Mouse (Mus musculus) lung, postnatal 0 days (tissue): ENCODE measurements around the gene Cmas. TPM values are rescaled to one million over a fixed set of nuclear protein-coding genes. Genes with fewer than 3 reads are reported as not detected.

Experiments
- ATAC-seq: fragments of 200-750 bp; cut with Nextera tagmentation; 2 replicates; pipeline ENCODE4 v1.8.0; 2017; ENCODE audit warnings: moderate library complexity
- DNase-seq: peaks from one replicate; pipeline ENCODE4 v3.0.0-alpha.2; 2016; ENCODE audit warnings: low spot score
- H3K27ac ChIP-seq: fragments of 300-500 bp; sonication (generic); 2 replicates; pipeline ENCODE4 v1.5.1; 2014; ENCODE audit warnings: antibody characterized with exemption, mild to moderate bottlenecking, low read length, mixed read lengths
- H3K27me3 ChIP-seq: fragments of 300-500 bp; sonication (generic); replicated peaks from 2 replicates; pipeline ENCODE4 v1.6.1; 2014; ENCODE audit warnings: low read length, mixed read lengths; ENCODE audit not compliant: insufficient read depth
- H3K36me3 ChIP-seq: fragments of 300-500 bp; sonication (generic); 2 replicates; pipeline ENCODE4 v1.6.1; 2014; ENCODE audit warnings: low read length, mixed read lengths; ENCODE audit not compliant: insufficient read depth
- H3K4me1 ChIP-seq: fragments of 300-500 bp; sonication (generic); 2 replicates; pipeline ENCODE4 v1.6.1; 2014; ENCODE audit warnings: antibody characterized with exemption, low read depth, low read length, mixed read lengths; ENCODE audit not compliant: insufficient read depth
- H3K4me2 ChIP-seq: fragments of 300-500 bp; sonication (generic); replicated peaks from 2 replicates; pipeline ENCODE4 v1.6.1; 2014; ENCODE audit warnings: low read depth, mild to moderate bottlenecking, low read length, moderate library complexity, mixed read lengths
- H3K4me3 ChIP-seq: fragments of 300-500 bp; sonication (generic); 2 replicates; pipeline ENCODE4 v1.5.1; 2014; ENCODE audit warnings: low read depth, low read length
- H3K9ac ChIP-seq: fragments of 300-500 bp; sonication (generic); replicated peaks from 2 replicates; pipeline ENCODE4 v1.6.1; 2014; ENCODE audit warnings: low read depth, mild to moderate bottlenecking
- H3K9me3 ChIP-seq: fragments of 300-500 bp; sonication (generic); 2 replicates; pipeline ENCODE4 v1.6.1; 2016; ENCODE audit warnings: low read length, mixed read lengths
- CTCF ChIP-seq: IDR thresholded peaks from 2 replicates; pipeline ENCODE4 v1.5.1; 2016; ENCODE audit warnings: antibody characterized with exemption, mild to moderate bottlenecking
- EP300 ChIP-seq: IDR thresholded peaks from 2 replicates; pipeline ENCODE4 v1.6.1; 2016; ENCODE audit warnings: antibody characterized with exemption, mild to moderate bottlenecking, control low read depth
- WGBS: fragments of 180-500 bp; shearing (Covaris S2); extraction: QIAGEN DNeasy Blood & Tissue Kit; methylation state at CpG from one replicate; pipeline ENCODE4 v1.1.7; 2014; 5-methylcytosine and 5-hydroxymethylcytosine counted together
- polyA plus RNA-seq: library from polyadenylated mRNA; unstranded; fragments of >200 nt; fragmentation: Nextera tagmentation; extraction: Ambion mirVana; gene quantifications from 2 replicates; pipeline ENCODE4 v1.2.1, GENCODE M21; 2015

Cmas gene
- polyA plus RNA-seq, 1 experiment from 2014 or later: 53.5 TPM

- Histone ChIP-seq H3K4me1 (peaks cover 12% of the 10 kb centered on the region; the same call in 1 of the 2 replicates), H3K27me3 (no peaks in the 10 kb centered on the region), H3K9ac (no peak overlapping the region), H3K27ac (no peak overlapping the region), H3K4me3 (no peak overlapping the region), H3K4me2 (no peak overlapping the region), H3K9me3 (no peaks in the 10 kb centered on the region), H3K36me3 (no peaks in the 10 kb centered on the region)
- TF ChIP-seq EP300 (no peak), CTCF (no peak)
- no peak for ATAC-seq
- 93% methylated on average over 6 of the region's 6 CpGs for WGBS
- no peak for DNase-seq
Observed at GRCm38 (mm10) chr6:142758562-142758961, 2.1 kb downstream of the Cmas start.

GRCm38 (mm10) chr6:142759633-142760032 is 3.1 kb downstream of the Cmas start:
- ATAC-seq (no peak), DNase-seq (no peak)
- Histone ChIP-seq H3K27me3 (no peaks in the 10 kb centered on the region), H3K4me3 (no peak overlapping the region), H3K9me3 (no peaks in the 10 kb centered on the region), H3K9ac (no peak overlapping the region), H3K4me2 (no peak overlapping the region), H3K36me3 (peaks cover 4% of the 10 kb centered on the region; the same call in 1 of the 2 replicates), H3K27ac (no peak overlapping the region), H3K4me1 (peaks cover 9% of the 10 kb centered on the region; the same call in 1 of the 2 replicates)
- WGBS: 66% methylated on average over 2 of the region's 2 CpGs
- TF ChIP-seq EP300 (no peak), CTCF (no peak)

- ATAC-seq (peak; percentile 88), DNase-seq (peak; percentile 55)
- Histone ChIP-seq H3K9me3 (no peaks in the 10 kb centered on the region), H3K4me1 (no peaks in the 10 kb centered on the region), H3K4me2 (no peak overlapping the region), H3K27ac (no peak overlapping the region), H3K36me3 (peaks cover 12% of the 10 kb centered on the region; the same call in 1 of the 2 replicates), H3K9ac (no peak overlapping the region), H3K27me3 (no peaks in the 10 kb centered on the region), H3K4me3 (no peak overlapping the region)
- no peak for TF ChIP-seq CTCF
- peak; percentile 70 for TF ChIP-seq EP300
- WGBS: 40% methylated on average over 2 of the region's 2 CpGs
Observed at GRCm38 (mm10) chr6:142764933-142765332, 8.4 kb downstream of the Cmas start.

GRCm38 (mm10) chr6:142767305-142767704 is 10.8 kb downstream of the Cmas start:
- H3K27ac ChIP-seq: no peak overlapping the region
- H3K4me2 ChIP-seq: no peak overlapping the region
- H3K27me3 ChIP-seq: no peaks in the 10 kb centered on the region
- TF ChIP-seq EP300 (no peak), CTCF (no peak)
- H3K4me3 ChIP-seq: no peak overlapping the region
- WGBS: 86% methylated on average over 9 of the region's 9 CpGs
- no peak overlapping the region for H3K9ac ChIP-seq
- DNase-seq: no peak
- no peaks in the 10 kb centered on the region for H3K9me3 ChIP-seq
- no peak for ATAC-seq
- peaks cover 12% of the 10 kb centered on the region; the same call in 1 of the 2 replicates for H3K36me3 ChIP-seq
- H3K4me1 ChIP-seq: no peaks in the 10 kb centered on the region

GRCm38 (mm10) chr6:142769896-142770295 is 13.4 kb downstream of the Cmas start:
- 98% methylated on average over 3 of the region's 3 CpGs for WGBS
- no peaks in the 10 kb centered on the region for H3K9me3 ChIP-seq
- no peak overlapping the region for H3K27ac ChIP-seq
- no peaks in the 10 kb centered on the region for H3K27me3 ChIP-seq
- no peak for ATAC-seq
- H3K4me1 ChIP-seq: no peaks in the 10 kb centered on the region
- no peak overlapping the region for H3K4me2 ChIP-seq
- TF ChIP-seq EP300 (no peak), CTCF (no peak)
- no peak for DNase-seq
- no peak overlapping the region for H3K4me3 ChIP-seq
- peaks cover 24% of the 10 kb centered on the region; the same call in 1 of the 2 replicates for H3K36me3 ChIP-seq
- no peak overlapping the region for H3K9ac ChIP-seq

- H3K4me1 ChIP-seq: no peaks in the 10 kb centered on the region
- ATAC-seq: no peak
- no peak for TF ChIP-seq CTCF
- no peak for TF ChIP-seq EP300
- no peak for DNase-seq
- H3K9me3 ChIP-seq: no peaks in the 10 kb centered on the region
- H3K4me3 ChIP-seq: no peak overlapping the region
- H3K27me3 ChIP-seq: no peaks in the 10 kb centered on the region
- no peak overlapping the region for H3K27ac ChIP-seq
- H3K36me3 ChIP-seq: peaks cover 26% of the 10 kb centered on the region; the same call in 1 of the 2 replicates
- no peak overlapping the region for H3K9ac ChIP-seq
- 92% methylated on average over 4 of the region's 4 CpGs for WGBS
- H3K4me2 ChIP-seq: no peak overlapping the region
Observed at GRCm38 (mm10) chr6:142771643-142772042, 15.2 kb downstream of the Cmas start.

GRCm38 (mm10) chr6:142773566-142773965 is 17.1 kb downstream of the Cmas start:
- WGBS: 86% methylated on average over 5 of the region's 5 CpGs
- Histone ChIP-seq H3K4me1 (no peaks in the 10 kb centered on the region), H3K4me3 (no peak overlapping the region), H3K4me2 (no peak overlapping the region), H3K9me3 (no peaks in the 10 kb centered on the region), H3K27ac (no peak overlapping the region), H3K9ac (no peak overlapping the region), H3K27me3 (no peaks in the 10 kb centered on the region), H3K36me3 (peaks cover 22% of the 10 kb centered on the region; the same call in 1 of the 2 replicates)
- TF ChIP-seq EP300 (no peak), CTCF (peak; percentile 21; the same call in 1 of the 2 replicates)
- no peak for ATAC-seq
- no peak for DNase-seq
